Mouse (Mus musculus) hindbrain, embryonic 10.5 days (tissue): Measurements from ENCODE around the gene Ranbp2. TPM values are rescaled to one million over a fixed set of nuclear protein-coding genes. Genes with fewer than 3 reads are reported as not detected.
A peak's percentile ranks its signal among the peaks of the same experiment; 100 is the strongest.

ENCODE experiments used
- DNase-seq: peaks from one replicate; pipeline ENCODE4 v3.0.0-alpha.2; 2017; ENCODE audit warnings: low spot score
- H3K27ac ChIP-seq: fragments of 300-500 bp; sonication (generic); 2 replicates; pipeline ENCODE4 v1.5.1; 2016; ENCODE audit warnings: mild to moderate bottlenecking, moderate library complexity
- H3K27me3 ChIP-seq: fragments of 300-500 bp; sonication (generic); 2 replicates; pipeline ENCODE4 v1.6.1; 2016; ENCODE audit warnings: mild to moderate bottlenecking; ENCODE audit not compliant: poor library complexity, insufficient read depth, severe bottlenecking
- H3K36me3 ChIP-seq: fragments of 300-500 bp; sonication (generic); 2 replicates; pipeline ENCODE4 v1.6.1; 2016; ENCODE audit warnings: mild to moderate bottlenecking, moderate library complexity
- H3K4me1 ChIP-seq: fragments of 300-500 bp; sonication (generic); replicated peaks from 2 replicates; pipeline ENCODE4 v1.6.1; 2016; ENCODE audit warnings: mild to moderate bottlenecking
- H3K4me3 ChIP-seq: fragments of 300-500 bp; sonication (generic); 2 replicates; pipeline ENCODE4 v1.5.1; 2016; ENCODE audit warnings: mild to moderate bottlenecking, moderate library complexity
- H3K9me3 ChIP-seq: fragments of 300-500 bp; sonication (generic); 2 replicates; pipeline ENCODE4 v1.6.1; 2016; ENCODE audit warnings: mild to moderate bottlenecking, moderate library complexity
- WGBS: fragments of 180-500 bp; shearing (Covaris S2); methylation state at CpG from one replicate; pipeline ENCODE4 v1.1.7; 2016; 5-methylcytosine and 5-hydroxymethylcytosine counted together
- polyA plus RNA-seq: library from polyadenylated mRNA; unstranded; fragments of >200 nt; fragmentation: Nextera tagmentation; extraction: Ambion mirVana; gene quantifications from 2 replicates; pipeline ENCODE4 v1.2.1, GENCODE M21; 2016

Gene Ranbp2
- polyA plus RNA-seq, 1 experiment from 2014 or later, result 17.7 TPM

GRCm38 (mm10) chr10:58447280-58447781 is 611 bp downstream of the Ranbp2 start:
- Histone ChIP-seq H3K27ac (peak overlapping the region; percentile 96), H3K4me3 (peak overlapping the region; percentile 99), H3K27me3 (no peaks in the 10 kb centered on the region), H3K9me3 (no peaks in the 10 kb centered on the region), H3K36me3 (peaks cover 5% of the 10 kb centered on the region), H3K4me1 (peaks cover 14% of the 10 kb centered on the region)
- no peak for DNase-seq
- WGBS, result under 1% methylated on average over 32 of the region's 32 CpGs

- H3K36me3 ChIP-seq, result peaks cover 47% of the 10 kb centered on the region
- no peaks in the 10 kb centered on the region for H3K27me3 ChIP-seq
- H3K4me3 ChIP-seq, result no peak overlapping the region
- no peak for DNase-seq
- H3K9me3 ChIP-seq, result no peaks in the 10 kb centered on the region
- H3K27ac ChIP-seq, result no peak overlapping the region
- peaks cover 7% of the 10 kb centered on the region for H3K4me1 ChIP-seq
These were observed 4.9 kb downstream of the Ranbp2 start for GRCm38 (mm10) chr10:58451575-58451974.

GRCm38 (mm10) chr10:58452185-58452584 is 5.5 kb downstream of the Ranbp2 start:
- Histone ChIP-seq H3K4me3 (no peak overlapping the region), H3K4me1 (peaks cover 7% of the 10 kb centered on the region), H3K36me3 (peaks cover 52% of the 10 kb centered on the region), H3K27me3 (no peaks in the 10 kb centered on the region), H3K27ac (no peak overlapping the region), H3K9me3 (no peaks in the 10 kb centered on the region)
- no peak for DNase-seq
- WGBS, result 89% methylated on average over 1 of the region's 1 CpGs

- Histone ChIP-seq H3K27me3 (no peaks in the 10 kb centered on the region), H3K4me3 (no peak overlapping the region), H3K36me3 (peaks cover 91% of the 10 kb centered on the region), H3K4me1 (no peaks in the 10 kb centered on the region), H3K27ac (no peak overlapping the region), H3K9me3 (no peaks in the 10 kb centered on the region)
- 98% methylated on average over 1 of the region's 1 CpGs for WGBS
- no peak for DNase-seq
These were observed 13.2 kb downstream of the Ranbp2 start for GRCm38 (mm10) chr10:58459896-58460295.

DNA sequence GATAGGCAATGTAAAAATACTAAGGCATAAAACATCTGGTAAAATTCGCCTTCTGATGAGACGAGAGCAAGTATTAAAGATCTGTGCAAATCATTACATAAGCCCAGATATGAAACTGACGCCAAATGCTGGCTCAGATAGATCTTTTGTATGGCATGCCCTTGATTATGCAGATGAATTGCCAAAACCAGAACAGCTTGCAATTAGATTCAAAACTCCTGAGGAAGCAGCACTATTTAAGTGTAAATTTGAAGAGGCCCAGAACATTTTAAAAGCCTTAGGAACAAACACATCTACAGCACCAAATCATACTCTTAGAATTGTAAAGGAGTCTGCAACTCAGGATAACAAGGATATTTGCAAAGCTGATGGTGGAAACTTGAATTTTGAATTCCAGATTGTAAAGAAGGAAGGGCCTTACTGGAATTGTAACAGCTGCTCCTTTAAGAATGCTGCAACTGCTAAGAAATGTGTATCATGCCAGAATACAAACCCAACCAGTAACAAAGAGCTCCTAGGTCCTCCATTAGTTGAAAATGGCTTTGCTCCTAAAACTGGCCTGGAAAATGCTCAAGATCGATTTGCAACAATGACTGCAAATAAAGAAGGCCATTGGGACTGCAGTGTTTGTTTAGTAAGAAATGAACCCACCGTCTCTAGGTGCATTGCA is 30.5 kb downstream of the Ranbp2 start:
- Histone ChIP-seq H3K4me1 (no peaks in the 10 kb centered on the region), H3K4me3 (no peak overlapping the region), H3K27me3 (no peaks in the 10 kb centered on the region), H3K36me3 (peaks cover 98% of the 10 kb centered on the region), H3K27ac (no peak overlapping the region), H3K9me3 (no peaks in the 10 kb centered on the region)
- 93% methylated on average over 5 of the region's 5 CpGs for WGBS
- no peak for DNase-seq

GRCm38 (mm10) chr10:58478071-58478578 is 31.4 kb downstream of the Ranbp2 start:
- WGBS, result 93% methylated on average over 2 of the region's 2 CpGs

GRCm38 (mm10) chr10:58479954-58480490 is 33.3 kb downstream of the Ranbp2 start:
- Histone ChIP-seq H3K4me1 (no peaks in the 10 kb centered on the region), H3K4me3 (no peak overlapping the region), H3K36me3 (peaks cover 97% of the 10 kb centered on the region), H3K27me3 (no peaks in the 10 kb centered on the region), H3K27ac (no peak overlapping the region), H3K9me3 (no peaks in the 10 kb centered on the region)
- WGBS, result 96% methylated on average over 4 of the region's 4 CpGs
- DNase-seq, result no peak

More at GRCm38 (mm10) chr10:58478071-58478578, 31.4 kb downstream of the Ranbp2 start:
- Histone ChIP-seq H3K27ac (no peak overlapping the region), H3K36me3 (peaks cover 97% of the 10 kb centered on the region), H3K4me1 (no peaks in the 10 kb centered on the region), H3K9me3 (no peaks in the 10 kb centered on the region), H3K4me3 (no peak overlapping the region), H3K27me3 (no peaks in the 10 kb centered on the region)
- no peak for DNase-seq

- no peak for DNase-seq
- H3K27ac ChIP-seq, result no peak overlapping the region
- H3K4me1 ChIP-seq, result no peaks in the 10 kb centered on the region
- peaks cover 91% of the 10 kb centered on the region for H3K36me3 ChIP-seq
- no peaks in the 10 kb centered on the region for H3K27me3 ChIP-seq
- no peaks in the 10 kb centered on the region for H3K9me3 ChIP-seq
- H3K4me3 ChIP-seq, result no peak overlapping the region
- WGBS, result 94% methylated on average over 5 of the region's 5 CpGs
These were observed 44.3 kb downstream of the Ranbp2 start for GRCm38 (mm10) chr10:58491031-58491430.

DNA sequence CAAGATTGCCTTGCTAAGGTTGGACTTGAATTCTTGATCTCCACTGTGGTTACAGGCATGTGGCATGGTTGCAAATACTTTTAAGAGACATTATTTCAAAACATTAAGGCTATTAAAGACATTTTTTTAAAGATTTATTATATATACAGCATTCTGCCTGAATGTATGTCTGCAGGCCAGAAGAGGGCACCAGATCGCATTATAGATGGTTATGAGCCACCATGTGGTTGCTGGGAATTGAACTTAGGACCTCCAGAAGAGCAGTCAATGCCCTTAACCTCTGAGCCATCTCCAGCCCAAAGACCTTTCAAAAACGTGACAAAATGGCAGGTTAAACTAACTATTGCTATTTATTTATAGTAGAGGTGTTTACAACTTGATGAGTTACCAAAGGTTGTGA is 48.9 kb downstream of the Ranbp2 start:
- H3K36me3 ChIP-seq, result peaks cover 54% of the 10 kb centered on the region
- DNase-seq, result no peak
- 87% methylated on average over 2 of the region's 2 CpGs for WGBS
- H3K4me3 ChIP-seq, result no peak overlapping the region
- peaks cover 15% of the 10 kb centered on the region for H3K4me1 ChIP-seq
- no peaks in the 10 kb centered on the region for H3K27me3 ChIP-seq
- H3K9me3 ChIP-seq, result no peaks in the 10 kb centered on the region
- H3K27ac ChIP-seq, result no peak overlapping the region

- no peak for DNase-seq
- peak overlapping the region; percentile 94; the same call in 1 of the 2 replicates for H3K27ac ChIP-seq
- peak overlapping the region; percentile 77 for H3K4me3 ChIP-seq
These were observed 50.0 kb downstream of the Ranbp2 start for GRCm38 (mm10) chr10:58496732-58497131.

DNA sequence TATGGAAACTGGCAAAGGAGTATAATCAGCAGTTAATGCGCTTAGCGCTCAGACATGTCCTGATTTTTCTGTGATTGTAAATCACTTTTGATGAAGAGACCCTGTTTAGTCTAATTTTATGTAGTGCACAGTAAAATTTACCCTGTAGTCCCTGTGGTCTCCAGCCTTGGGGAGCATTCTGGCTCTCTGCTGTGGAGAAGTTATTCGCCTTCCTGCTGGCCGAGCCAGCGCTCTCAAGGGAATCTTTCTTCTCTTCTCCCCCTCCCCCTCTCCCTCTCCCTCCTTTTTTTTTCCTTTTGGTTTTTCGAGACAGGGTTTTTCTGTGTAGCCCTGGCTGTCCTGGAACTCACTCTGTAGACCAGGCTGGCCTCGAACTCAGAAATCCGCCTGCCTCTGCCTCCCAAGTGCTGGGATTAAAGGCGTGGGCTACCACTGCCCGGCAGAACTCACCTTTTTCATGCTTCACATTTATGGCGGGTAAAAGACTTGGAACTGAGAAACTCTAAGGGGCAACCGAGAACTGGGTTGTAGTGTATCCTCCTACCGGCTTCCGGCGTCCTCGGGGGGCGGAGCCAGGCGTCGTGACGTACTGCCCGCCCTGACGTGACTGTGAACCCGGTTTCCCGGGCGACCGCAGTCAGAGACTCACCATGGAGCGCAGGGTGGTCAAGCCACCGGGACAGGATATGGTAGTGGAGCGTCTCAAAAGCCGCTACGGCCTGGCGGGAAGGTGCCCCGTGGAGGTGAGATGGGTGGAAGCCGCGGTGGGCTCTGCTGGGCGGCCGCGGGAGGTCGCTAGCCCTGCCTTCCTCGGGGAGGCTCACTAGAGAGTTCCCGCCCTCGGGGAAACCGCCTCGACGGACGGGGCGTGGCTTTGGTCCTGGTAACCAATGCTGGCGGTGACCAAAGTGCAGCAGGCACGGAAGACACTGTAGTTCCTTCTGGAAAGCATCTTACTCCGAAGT is 50.9 kb downstream of the Ranbp2 start, which contains the start of gene Ccdc138:
Gene Ccdc138 (plus strand): TSS at position 629 of the 965 bp plus-strand sequence.
- peak within 1 kb of the TSS; percentile 94 for H3K27ac ChIP-seq
- peak; percentile 94 for DNase-seq
- H3K36me3 ChIP-seq, result peaks cover 41% of the 10 kb centered on the region
- peaks cover 15% of the 10 kb centered on the region for H3K4me1 ChIP-seq
- no peaks in the 10 kb centered on the region for H3K9me3 ChIP-seq
- H3K4me3 ChIP-seq, result peak within 1 kb of the TSS; percentile 77
- WGBS, result 2% methylated on average over 50 of the region's 50 CpGs
- H3K27me3 ChIP-seq, result no peaks in the 10 kb centered on the region

More at GRCm38 (mm10) chr10:58496732-58497131, 50.0 kb downstream of the Ranbp2 start:
- H3K36me3 ChIP-seq, result peaks cover 46% of the 10 kb centered on the region
- no peaks in the 10 kb centered on the region for H3K27me3 ChIP-seq
- H3K9me3 ChIP-seq, result no peaks in the 10 kb centered on the region
- peaks cover 15% of the 10 kb centered on the region for H3K4me1 ChIP-seq

GRCm38 (mm10) chr10:58498516-58498915 is 51.8 kb downstream of the Ranbp2 start:
- DNase-seq, result no peak
- 57% methylated on average over 2 of the region's 2 CpGs for WGBS
- H3K9me3 ChIP-seq, result no peaks in the 10 kb centered on the region
- H3K27me3 ChIP-seq, result no peaks in the 10 kb centered on the region
- H3K4me3 ChIP-seq, result peak overlapping the region; percentile 77
- peaks cover 35% of the 10 kb centered on the region for H3K36me3 ChIP-seq
- H3K27ac ChIP-seq, result peak overlapping the region; percentile 94
- peaks cover 15% of the 10 kb centered on the region for H3K4me1 ChIP-seq
